Mouse (Mus musculus) brown adipose tissue, adult 24 weeks (tissue): ENCODE data around the gene Prpsap1. TPM values are rescaled to one million over a fixed set of nuclear protein-coding genes. Genes with fewer than 3 reads are reported as not detected.
A peak's percentile ranks its signal among the peaks of the same experiment; 100 is the strongest.

Experiments used
- H3K27ac ChIP-seq: fragments of 200-500 bp; replicated peaks from 2 replicates; pipeline ENCODE4 v1.5.1; 2012; ENCODE audit warnings: low read depth, mild to moderate bottlenecking, low read length
- H3K4me1 ChIP-seq: fragments of 200-500 bp; 2 replicates; pipeline ENCODE4 v1.6.1; 2012; ENCODE audit warnings: low read length, mixed read lengths; ENCODE audit not compliant: control insufficient read depth, insufficient read depth, insufficient read length
- H3K4me3 ChIP-seq: fragments of 200-500 bp; 2 replicates; pipeline ENCODE4 v1.5.1; 2012; ENCODE audit warnings: low read depth, mild to moderate bottlenecking, low read length, moderate library complexity; ENCODE audit not compliant: insufficient read depth
- polyA plus RNA-seq: library from polyadenylated mRNA; stranded (reverse); fragments of >200 nt; gene quantifications from 2 replicates; pipeline ENCODE4 v1.2.4, GENCODE M21; 2012; ENCODE audit not compliant: missing spikeins, insufficient read depth, insufficient read length

The Prpsap1 gene
- polyA plus RNA-seq, 1 experiment = 19.2 TPM

- Histone ChIP-seq H3K27ac (no peak overlapping the region), H3K4me3 (no peak overlapping the region), H3K4me1 (peaks cover 3% of the 10 kb centered on the region; the same call in 1 of the 2 replicates)
Measured at GRCm38 (mm10) chr11:116528636-116529320, 34.8 kb upstream of the Prpsap1 start.

- peaks cover 9% of the 10 kb centered on the region for H3K4me1 ChIP-seq
- peak overlapping the region; percentile 60 for H3K27ac ChIP-seq
Measured at GRCm38 (mm10) chr11:116523699-116524189, 29.7 kb upstream of the Prpsap1 start.

DNA sequence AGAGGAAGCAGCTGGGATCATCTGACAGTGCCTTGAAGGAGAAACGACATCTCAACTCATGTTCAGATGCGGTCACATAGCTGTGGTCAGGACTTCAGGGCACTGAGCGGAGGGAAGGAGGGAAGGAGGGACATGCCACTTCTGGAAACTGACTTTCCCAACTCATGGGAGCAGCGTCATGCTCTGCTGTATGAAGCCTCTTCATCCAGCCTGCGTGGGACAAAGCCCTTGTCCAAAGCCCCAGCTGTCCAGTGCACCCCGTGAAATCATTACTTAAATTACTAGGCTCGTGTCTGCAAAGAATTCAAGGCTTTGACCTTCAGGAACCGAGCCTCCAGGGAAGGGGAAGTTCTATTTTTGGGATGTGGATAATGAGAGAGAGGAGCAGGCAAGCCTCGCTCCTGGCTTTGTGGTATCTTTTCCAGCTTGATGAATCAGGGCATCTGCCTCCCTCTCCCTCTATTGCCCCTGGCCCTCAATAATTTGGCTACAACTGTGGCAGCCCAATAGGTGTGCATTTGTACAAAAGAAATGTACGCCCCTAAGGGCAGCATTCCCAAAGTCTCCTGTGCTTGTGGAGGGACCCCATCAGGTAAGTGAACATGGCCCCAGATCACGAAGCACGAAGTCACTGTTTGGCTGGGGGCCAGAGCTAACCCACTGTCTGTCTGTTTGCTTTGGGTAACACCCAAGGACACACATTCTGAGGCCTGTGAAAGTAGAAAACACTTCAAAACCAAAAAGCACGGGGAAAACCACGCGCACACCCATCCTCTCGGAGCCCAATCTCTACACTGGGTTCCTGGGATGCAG is 29.1 kb upstream of the Prpsap1 start:
- Histone ChIP-seq H3K4me3 (no peak overlapping the region), H3K27ac (peak overlapping the region; percentile 60), H3K4me1 (peaks cover 9% of the 10 kb centered on the region)

More at GRCm38 (mm10) chr11:116523699-116524189, 29.7 kb upstream of the Prpsap1 start:
- no peak overlapping the region for H3K4me3 ChIP-seq

DNA sequence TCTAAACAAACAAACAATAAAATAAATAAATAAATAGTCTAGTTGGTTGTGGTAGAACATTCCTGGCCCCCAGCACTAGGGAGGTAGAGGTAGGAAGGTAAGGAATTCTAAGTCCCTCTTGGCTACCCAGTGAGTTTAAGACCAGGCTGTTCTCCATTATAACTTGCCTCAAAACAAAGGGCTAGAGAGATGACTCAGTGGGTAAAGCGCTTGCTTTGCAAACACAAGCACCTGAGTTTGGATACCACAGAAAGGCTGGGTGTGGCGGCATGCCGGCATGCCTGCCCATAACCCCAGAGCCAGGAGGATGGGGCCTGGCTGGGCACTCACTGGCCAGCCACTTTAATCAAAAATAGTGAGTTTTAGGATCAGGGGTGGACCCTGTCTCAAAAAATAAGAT is 28.0 kb upstream of the Prpsap1 start:
- no peak overlapping the region for H3K4me3 ChIP-seq
- H3K27ac ChIP-seq = no peak overlapping the region
- peaks cover 9% of the 10 kb centered on the region for H3K4me1 ChIP-seq

GRCm38 (mm10) chr11:116521143-116521542 is 27.1 kb upstream of the Prpsap1 start:
- H3K4me1 ChIP-seq = peaks cover 9% of the 10 kb centered on the region
- H3K27ac ChIP-seq = no peak overlapping the region
- no peak overlapping the region for H3K4me3 ChIP-seq

- H3K4me1 ChIP-seq = peaks cover 8% of the 10 kb centered on the region
- H3K4me3 ChIP-seq = no peak overlapping the region
- H3K27ac ChIP-seq = no peak overlapping the region
Measured at GRCm38 (mm10) chr11:116518482-116518881, 24.5 kb upstream of the Prpsap1 start.

DNA sequence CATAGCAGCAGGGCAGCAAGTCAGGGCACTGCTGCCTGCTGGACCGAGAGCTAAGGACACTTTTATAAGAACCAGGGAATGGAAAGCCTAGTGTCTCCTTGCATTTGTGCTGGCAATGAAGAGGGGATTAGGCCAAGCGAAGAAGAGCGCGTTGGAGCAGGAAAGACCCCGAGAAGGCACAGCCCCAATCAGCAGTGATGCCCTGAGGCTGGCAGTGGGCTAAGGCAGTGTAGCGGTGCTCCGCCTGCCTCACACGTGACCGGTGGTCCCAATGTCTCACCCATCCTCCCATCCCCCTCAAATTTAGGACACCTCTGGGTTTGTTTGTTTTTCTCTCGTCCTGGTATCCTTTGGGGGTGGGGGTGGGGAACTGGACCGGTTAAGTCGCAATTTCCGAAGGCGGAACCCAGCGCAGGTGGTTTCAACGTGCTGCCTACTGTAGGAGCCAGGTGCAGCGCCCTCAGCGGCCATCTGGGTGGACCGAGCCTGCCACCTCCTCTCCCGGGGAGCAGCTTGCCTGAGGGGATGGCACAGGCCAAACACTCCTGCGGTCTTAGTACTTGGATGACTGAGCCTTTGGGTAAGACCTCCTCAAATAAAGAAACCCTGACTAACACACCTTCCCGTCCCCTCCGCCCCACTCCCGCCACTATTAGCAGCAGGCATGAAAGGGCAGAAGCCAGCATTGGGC is 21.5 kb upstream of the Prpsap1 start:
- H3K4me1 ChIP-seq = no peaks in the 10 kb centered on the region
- H3K4me3 ChIP-seq = no peak overlapping the region
- no peak overlapping the region for H3K27ac ChIP-seq

DNA sequence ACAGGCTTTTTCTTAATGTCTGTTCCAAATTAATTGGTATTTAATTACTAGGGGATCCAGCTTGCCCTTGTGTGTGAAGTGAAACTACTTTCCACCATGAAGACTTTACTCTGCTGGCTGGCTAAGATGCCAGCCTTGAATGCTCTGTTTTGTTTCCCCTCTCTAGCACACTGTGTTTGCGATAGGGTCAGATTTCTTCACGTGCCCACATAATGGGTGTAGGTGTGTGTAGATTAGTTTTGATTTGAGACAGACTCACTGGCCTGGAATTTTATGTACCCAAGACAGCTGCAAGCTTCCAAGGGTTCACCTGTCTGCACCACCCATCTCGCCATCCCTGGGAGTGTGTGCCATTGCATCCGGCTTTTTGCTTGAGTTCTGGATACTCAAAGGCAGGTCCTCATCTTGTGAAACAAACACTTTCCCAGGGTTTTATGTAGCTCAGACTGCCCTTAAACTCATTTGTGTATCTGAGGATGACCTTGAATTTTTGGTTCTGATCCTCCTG is 19.6 kb upstream of the Prpsap1 start:
- no peak overlapping the region for H3K4me3 ChIP-seq
- no peak overlapping the region for H3K27ac ChIP-seq
- no peaks in the 10 kb centered on the region for H3K4me1 ChIP-seq

GRCm38 (mm10) chr11:116512987-116513386 is 19.0 kb upstream of the Prpsap1 start:
- H3K4me1 ChIP-seq = no peaks in the 10 kb centered on the region
- H3K4me3 ChIP-seq = no peak overlapping the region
- H3K27ac ChIP-seq = no peak overlapping the region

DNA sequence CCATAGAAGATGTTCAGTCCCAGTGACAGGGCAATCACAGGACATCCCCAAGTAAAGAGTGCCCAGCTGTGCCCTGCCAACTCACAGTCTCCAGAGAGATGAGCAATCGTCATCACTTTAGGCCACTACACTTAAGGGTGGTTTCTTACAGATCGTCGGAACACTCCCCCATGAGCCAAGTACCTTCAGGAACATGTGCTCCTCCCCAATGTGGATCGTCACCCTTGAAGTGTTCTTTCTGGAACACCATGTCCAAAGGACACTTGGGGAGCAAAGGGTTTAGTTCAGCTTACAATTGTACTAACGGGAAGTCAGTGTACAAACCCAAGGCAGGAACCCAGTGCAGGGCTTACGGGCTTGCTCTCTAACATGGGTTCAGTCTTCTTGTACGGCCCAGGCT is 18.2 kb upstream of the Prpsap1 start:
- Histone ChIP-seq H3K4me3 (no peak overlapping the region), H3K4me1 (no peaks in the 10 kb centered on the region), H3K27ac (no peak overlapping the region)

GRCm38 (mm10) chr11:116511301-116511868 is 17.4 kb upstream of the Prpsap1 start:
- H3K4me3 ChIP-seq = no peak overlapping the region
- H3K4me1 ChIP-seq = no peaks in the 10 kb centered on the region

GRCm38 (mm10) chr11:116508689-116509088 is 14.7 kb upstream of the Prpsap1 start:
- Histone ChIP-seq H3K4me3 (no peak overlapping the region), H3K27ac (no peak overlapping the region)

More at GRCm38 (mm10) chr11:116511301-116511868, 17.4 kb upstream of the Prpsap1 start:
- no peak overlapping the region for H3K27ac ChIP-seq

DNA sequence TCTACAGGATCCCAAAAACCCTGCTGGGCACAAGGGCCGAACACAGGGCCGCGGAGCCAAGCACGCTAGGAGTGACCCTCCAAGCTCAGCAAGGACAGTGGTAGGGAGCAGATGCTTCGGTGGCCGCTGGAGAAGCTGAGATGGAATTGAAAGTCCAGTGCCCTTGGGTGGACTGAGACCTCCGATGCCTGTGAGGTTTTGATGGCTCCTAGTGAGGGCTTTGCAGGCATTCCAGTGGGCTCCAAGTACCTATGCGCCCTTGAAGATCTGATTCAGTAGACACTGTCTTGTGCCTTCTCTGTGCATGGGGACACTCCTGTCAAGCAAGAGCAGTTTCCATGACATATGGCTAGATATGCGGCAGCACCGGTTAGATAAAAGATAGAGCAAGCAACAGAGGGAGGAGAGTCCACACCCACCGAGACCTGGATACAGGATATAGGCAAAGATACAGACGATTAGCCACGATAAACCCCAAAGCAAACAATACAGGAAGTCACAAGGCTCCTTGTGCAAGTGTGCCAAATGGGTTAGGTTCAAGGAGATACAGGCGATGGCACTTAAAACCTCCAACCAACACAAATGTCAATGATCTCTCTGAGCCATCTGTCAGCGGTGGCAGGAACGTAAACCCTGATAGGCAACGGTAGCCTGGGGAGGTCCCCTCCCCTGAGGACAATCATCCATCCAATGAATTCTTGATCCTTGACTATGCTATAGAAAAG is 12.3 kb upstream of the Prpsap1 start:
- Histone ChIP-seq H3K27ac (no peak overlapping the region), H3K4me1 (no peaks in the 10 kb centered on the region), H3K4me3 (no peak overlapping the region)

More at GRCm38 (mm10) chr11:116508689-116509088, 14.7 kb upstream of the Prpsap1 start:
- H3K4me1 ChIP-seq = no peaks in the 10 kb centered on the region

DNA sequence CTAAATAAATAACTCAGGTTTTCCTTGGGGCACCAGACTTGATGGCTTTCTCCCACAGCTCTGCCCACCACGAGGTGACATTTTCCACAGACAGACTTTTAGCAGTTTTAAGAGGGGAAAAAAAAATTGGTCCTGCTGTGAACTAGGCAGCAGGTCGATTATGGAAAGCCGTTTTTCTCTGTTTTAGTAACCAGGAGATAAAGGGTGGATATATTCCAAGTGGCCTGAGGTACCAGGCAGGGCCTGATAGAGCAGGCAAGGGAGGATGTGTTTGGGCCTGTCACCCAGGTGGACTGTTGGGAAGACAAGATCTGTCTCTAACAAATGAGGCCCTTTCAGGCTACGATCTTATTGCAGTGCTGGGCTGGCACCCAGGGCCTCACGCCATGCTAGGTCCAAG is 11.6 kb upstream of the Prpsap1 start:
- Histone ChIP-seq H3K27ac (no peak overlapping the region), H3K4me3 (no peak overlapping the region), H3K4me1 (no peaks in the 10 kb centered on the region)
